Mouse (Mus musculus) liver, embryonic 13.5 days (tissue): ENCODE data around the gene S100a13. TPM values are rescaled to one million over a fixed set of nuclear protein-coding genes. Genes with fewer than 3 reads are reported as not detected.

Experiments
- ATAC-seq: fragments of 200-750 bp; cut with Nextera tagmentation; 2 replicates; pipeline ENCODE4 v1.8.0; 2017; ENCODE audit warnings: low read depth, mild to moderate bottlenecking, moderate number of reproducible peaks, moderate library complexity
- DNase-seq: peaks from one replicate; pipeline ENCODE4 v3.0.0; 2022
- H3K27ac ChIP-seq: fragments of 300-500 bp; sonication (generic); 2 replicates; pipeline ENCODE4 v1.5.1; 2015; ENCODE audit warnings: moderate library complexity, mild to moderate bottlenecking, inconsistent platforms
- H3K27me3 ChIP-seq: fragments of 300-500 bp; sonication (generic); 2 replicates; pipeline ENCODE4 v1.6.1; 2015; ENCODE audit warnings: mild to moderate bottlenecking, inconsistent platforms
- H3K36me3 ChIP-seq: fragments of 300-500 bp; sonication (generic); 2 replicates; pipeline ENCODE4 v1.6.1; 2015; ENCODE audit warnings: mild to moderate bottlenecking, inconsistent platforms
- H3K4me1 ChIP-seq: fragments of 300-500 bp; sonication (generic); replicated peaks from 2 replicates; pipeline ENCODE4 v1.6.1; 2015; ENCODE audit warnings: inconsistent platforms
- H3K4me2 ChIP-seq: fragments of 300-500 bp; sonication (generic); 2 replicates; pipeline ENCODE4 v1.6.1; 2015; ENCODE audit warnings: inconsistent platforms, mild to moderate bottlenecking, moderate library complexity
- H3K4me3 ChIP-seq: fragments of 300-500 bp; sonication (generic); replicated peaks from 2 replicates; pipeline ENCODE4 v1.5.1; 2015; ENCODE audit warnings: mild to moderate bottlenecking, inconsistent platforms
- H3K9ac ChIP-seq: fragments of 300-500 bp; sonication (generic); 2 replicates; pipeline ENCODE4 v1.6.1; 2015; ENCODE audit warnings: mild to moderate bottlenecking, inconsistent platforms
- H3K9me3 ChIP-seq: fragments of 300-500 bp; sonication (generic); replicated peaks from 2 replicates; pipeline ENCODE4 v1.6.1; 2016; ENCODE audit warnings: inconsistent platforms
- WGBS: fragments of 180-500 bp; shearing (Covaris S2); methylation state at CpG from one replicate; pipeline ENCODE4 v1.1.7; 2015; ENCODE audit not compliant: insufficient replicate concordance; 5-methylcytosine and 5-hydroxymethylcytosine counted together
- polyA plus RNA-seq: library from polyadenylated mRNA; unstranded; fragments of >200 nt; fragmentation: Nextera tagmentation; extraction: Ambion mirVana; gene quantifications from 2 replicates; pipeline ENCODE4 v1.2.1, GENCODE M21; 2015

S100a13 gene
- polyA plus RNA-seq, 1 experiment from 2014 or later = 20.6 TPM

GRCm38 (mm10) chr3:90486998-90487397 lies 27.2 kb upstream of the S100a13 start:
- Histone ChIP-seq H3K27ac (no peak overlapping the region), H3K4me3 (no peak overlapping the region), H3K4me1 (peaks cover 21% of the 10 kb centered on the region), H3K27me3 (no peaks in the 10 kb centered on the region), H3K9ac (no peak overlapping the region), H3K36me3 (peaks cover 73% of the 10 kb centered on the region), H3K9me3 (no peaks in the 10 kb centered on the region), H3K4me2 (no peak overlapping the region)
- DNase-seq = no peak
- no peak for ATAC-seq
- WGBS = 81% methylated on average over 5 of the region's 5 CpGs

GRCm38 (mm10) chr3:90488576-90488975 lies 25.7 kb upstream of the S100a13 start:
- 84% methylated on average over 6 of the region's 6 CpGs for WGBS
- ATAC-seq (no peak), DNase-seq (no peak)
- Histone ChIP-seq H3K27ac (no peak overlapping the region; the same call in 1 of the 2 replicates), H3K4me2 (no peak overlapping the region), H3K36me3 (peaks cover 57% of the 10 kb centered on the region), H3K9ac (no peak overlapping the region), H3K4me1 (peaks cover 21% of the 10 kb centered on the region), H3K9me3 (no peaks in the 10 kb centered on the region), H3K27me3 (no peaks in the 10 kb centered on the region), H3K4me3 (no peak overlapping the region)

DNA sequence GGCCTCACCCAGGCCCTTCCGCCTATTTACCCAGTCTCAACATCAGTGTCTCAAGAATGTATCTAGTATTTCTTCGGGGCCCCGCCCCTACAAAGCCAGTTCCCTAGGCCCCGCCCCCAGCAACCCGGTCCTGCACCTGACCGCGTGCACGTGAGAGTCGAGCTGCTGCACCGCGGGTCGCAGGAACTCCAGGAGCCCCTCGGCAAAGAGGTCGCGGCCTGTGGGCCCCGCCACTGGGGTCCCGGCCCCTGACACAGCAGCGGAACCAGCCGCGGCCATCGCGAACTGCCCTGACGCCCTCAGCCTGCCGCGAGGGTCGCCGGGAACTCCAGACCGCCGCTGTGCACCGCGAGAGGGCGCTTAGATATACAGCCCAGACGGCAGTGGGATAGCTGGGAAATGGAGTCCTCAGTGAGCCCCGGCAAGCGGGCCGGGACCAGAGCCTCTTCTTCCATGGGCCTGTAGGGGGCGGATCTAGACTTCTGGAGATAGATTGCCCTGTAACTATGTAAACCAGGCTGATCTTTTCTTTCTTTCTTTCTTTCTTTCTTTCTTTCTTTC lies 23.5 kb upstream of the S100a13 start, which contains the start of gene Snapin:
Snapin (minus strand) TSS at position 338 of the 561 bp plus-strand sequence.
- H3K27ac ChIP-seq = peak within 1 kb of the TSS; percentile 72
- peak within 1 kb of the TSS; percentile 84 for H3K4me3 ChIP-seq
- H3K27me3 ChIP-seq = no peaks in the 10 kb centered on the region
- no peaks in the 10 kb centered on the region for H3K9me3 ChIP-seq
- peak within 1 kb of the TSS; percentile 72 for H3K4me2 ChIP-seq
- H3K9ac ChIP-seq = peak within 1 kb of the TSS; percentile 83
- DNase-seq (peak; percentile 95), ATAC-seq (peak; percentile 99)
- peaks cover 52% of the 10 kb centered on the region for H3K36me3 ChIP-seq
- H3K4me1 ChIP-seq = peaks cover 21% of the 10 kb centered on the region
- WGBS = under 1% methylated on average over 37 of the region's 37 CpGs

DNA sequence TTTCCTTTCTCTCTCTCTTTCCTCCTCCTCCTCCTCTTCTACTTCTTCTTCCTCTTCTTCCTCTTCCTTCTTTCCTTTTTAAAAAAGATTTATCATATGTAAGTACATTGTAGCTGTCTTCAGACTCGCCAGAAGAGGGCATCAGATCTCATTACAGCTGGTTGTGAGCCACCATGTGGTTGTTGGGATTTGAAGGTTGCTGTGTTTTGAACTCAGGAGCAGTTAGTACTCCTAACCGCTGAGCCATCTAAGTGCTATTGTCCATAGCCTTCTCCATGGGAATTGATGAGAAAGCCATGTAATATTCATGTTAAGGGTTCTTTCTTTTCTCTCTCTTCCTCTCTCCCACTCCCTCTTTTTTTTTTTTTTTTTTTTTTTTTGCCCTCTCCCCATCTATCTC lies 22.9 kb upstream of the S100a13 start:
- peak; percentile 26 for DNase-seq
- Histone ChIP-seq H3K27ac (no peak overlapping the region), H3K9me3 (no peaks in the 10 kb centered on the region), H3K4me1 (peaks cover 21% of the 10 kb centered on the region), H3K27me3 (no peaks in the 10 kb centered on the region), H3K4me3 (0 out of 2 replicates have a peak overlapping the region, but pooled peaks have one; percentile 12), H3K36me3 (peaks cover 52% of the 10 kb centered on the region), H3K4me2 (peak overlapping the region; percentile 52), H3K9ac (no peak overlapping the region)
- 30% methylated on average over 2 of the region's 2 CpGs for WGBS
- no peak for ATAC-seq

DNA sequence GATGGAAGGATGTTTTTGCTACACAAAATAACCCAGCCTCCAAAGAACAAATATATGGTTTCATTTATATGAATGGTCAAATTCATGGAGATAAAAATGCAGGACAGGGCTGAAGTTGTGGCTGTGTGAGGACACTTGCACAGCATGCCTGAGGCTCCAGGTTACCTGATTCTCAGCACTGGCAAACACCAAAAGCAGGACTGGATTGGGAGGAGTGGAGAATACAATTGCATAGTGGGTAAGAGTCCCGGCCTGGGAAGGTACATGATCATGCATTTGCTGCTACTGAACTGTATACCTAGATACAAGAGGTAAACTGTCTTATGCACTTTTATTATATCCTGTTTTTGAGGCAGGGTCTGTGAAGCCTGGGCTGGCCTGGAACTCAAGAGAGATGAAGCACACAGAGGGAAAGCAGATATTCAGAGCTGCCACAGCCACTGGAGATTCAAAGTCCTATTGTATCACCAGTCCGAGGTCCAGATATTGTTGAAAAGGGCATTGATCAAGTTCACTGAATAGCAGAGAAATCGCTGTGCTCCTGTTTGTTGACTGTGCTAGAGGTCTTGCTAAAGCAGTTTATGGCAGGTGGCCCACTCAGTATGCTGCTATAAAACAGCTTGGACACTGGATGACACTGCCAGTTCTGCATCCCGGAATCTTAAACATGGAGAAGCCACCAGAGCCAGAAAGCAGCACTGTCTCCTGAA lies 20.2 kb upstream of the S100a13 start:
- no peak overlapping the region for H3K4me2 ChIP-seq
- H3K27ac ChIP-seq = peak overlapping the region; percentile 8; the same call in 1 of the 2 replicates
- DNase-seq = no peak
- peak overlapping the region; percentile 26; the same call in 1 of the 2 replicates for H3K9ac ChIP-seq
- peaks cover 55% of the 10 kb centered on the region for H3K36me3 ChIP-seq
- no peak overlapping the region for H3K4me3 ChIP-seq
- WGBS = 53% methylated on average over 4 of the region's 4 CpGs
- no peaks in the 10 kb centered on the region for H3K27me3 ChIP-seq
- ATAC-seq = no peak
- H3K4me1 ChIP-seq = peaks cover 20% of the 10 kb centered on the region
- no peaks in the 10 kb centered on the region for H3K9me3 ChIP-seq

GRCm38 (mm10) chr3:90495850-90496525 lies 18.2 kb upstream of the S100a13 start:
- H3K27ac ChIP-seq = no peak overlapping the region
- no peaks in the 10 kb centered on the region for H3K9me3 ChIP-seq
- H3K4me2 ChIP-seq = no peak overlapping the region
- H3K27me3 ChIP-seq = no peaks in the 10 kb centered on the region
- no peak overlapping the region for H3K9ac ChIP-seq
- no peak overlapping the region for H3K4me3 ChIP-seq
- 92% methylated on average over 7 of the region's 7 CpGs for WGBS
- DNase-seq = no peak
- peaks cover 5% of the 10 kb centered on the region; the same call in 1 of the 2 replicates for H3K4me1 ChIP-seq
- peaks cover 66% of the 10 kb centered on the region for H3K36me3 ChIP-seq
- no peak for ATAC-seq

DNA sequence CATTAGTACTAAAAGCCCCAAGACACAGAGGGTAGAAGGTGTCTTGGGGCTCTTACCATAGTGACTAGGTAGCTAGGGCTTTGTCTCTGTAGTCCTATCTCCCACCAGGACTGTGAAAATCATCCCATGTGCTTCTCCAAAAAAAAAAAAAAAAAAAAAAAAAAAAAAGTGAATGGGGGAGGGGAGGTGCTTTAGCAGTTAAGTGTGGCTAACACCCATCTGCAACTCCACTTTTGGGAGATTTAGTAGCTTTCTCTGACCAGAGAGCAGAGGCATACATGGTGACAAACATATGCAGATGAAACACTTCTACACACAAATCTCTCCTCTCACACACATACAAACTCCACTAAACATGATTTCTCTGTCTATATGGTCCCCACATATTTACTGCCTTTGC lies 16.6 kb upstream of the S100a13 start:
- no peak overlapping the region for H3K9ac ChIP-seq
- no peaks in the 10 kb centered on the region for H3K4me1 ChIP-seq
- H3K36me3 ChIP-seq = peaks cover 82% of the 10 kb centered on the region
- no peaks in the 10 kb centered on the region for H3K9me3 ChIP-seq
- DNase-seq = no peak
- no peak overlapping the region for H3K27ac ChIP-seq
- no peaks in the 10 kb centered on the region for H3K27me3 ChIP-seq
- H3K4me2 ChIP-seq = no peak overlapping the region
- no peak overlapping the region for H3K4me3 ChIP-seq
- no peak for ATAC-seq

- Histone ChIP-seq H3K4me1 (peaks cover 16% of the 10 kb centered on the region), H3K4me3 (no peak overlapping the region), H3K27me3 (no peaks in the 10 kb centered on the region), H3K9me3 (no peaks in the 10 kb centered on the region), H3K9ac (no peak overlapping the region), H3K36me3 (peaks cover 88% of the 10 kb centered on the region), H3K4me2 (no peak overlapping the region), H3K27ac (no peak overlapping the region)
- DNase-seq (no peak), ATAC-seq (no peak)
- WGBS = 82% methylated on average over 4 of the region's 4 CpGs
These were observed 10.8 kb upstream of the S100a13 start for GRCm38 (mm10) chr3:90503444-90503843.

DNA sequence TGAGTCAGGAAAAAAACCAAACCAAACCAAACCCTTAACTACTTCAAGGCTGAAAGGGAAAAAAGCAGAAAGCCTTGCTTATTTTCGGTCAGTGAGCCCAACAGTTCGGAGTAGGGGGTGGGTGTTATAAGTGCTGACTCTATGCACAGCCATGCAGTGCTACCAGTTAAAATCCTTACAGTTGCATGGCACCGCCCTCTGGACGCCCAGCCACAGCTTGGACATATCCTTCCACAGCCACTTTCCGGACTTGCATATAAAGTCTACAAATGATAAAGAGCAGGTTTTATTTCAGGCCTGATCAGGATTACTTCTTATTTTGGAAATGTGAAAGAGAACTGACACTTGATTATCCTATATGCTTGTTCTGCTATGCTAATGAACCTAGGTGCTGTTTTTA lies 9.0 kb upstream of the S100a13 start:
- ATAC-seq = no peak
- peaks cover 20% of the 10 kb centered on the region for H3K4me1 ChIP-seq
- no peaks in the 10 kb centered on the region for H3K27me3 ChIP-seq
- H3K4me2 ChIP-seq = no peak overlapping the region
- 89% methylated on average over 5 of the region's 5 CpGs for WGBS
- H3K9me3 ChIP-seq = no peaks in the 10 kb centered on the region
- peaks cover 71% of the 10 kb centered on the region for H3K36me3 ChIP-seq
- no peak overlapping the region for H3K9ac ChIP-seq
- H3K27ac ChIP-seq = no peak overlapping the region
- no peak overlapping the region for H3K4me3 ChIP-seq
- no peak for DNase-seq

DNA sequence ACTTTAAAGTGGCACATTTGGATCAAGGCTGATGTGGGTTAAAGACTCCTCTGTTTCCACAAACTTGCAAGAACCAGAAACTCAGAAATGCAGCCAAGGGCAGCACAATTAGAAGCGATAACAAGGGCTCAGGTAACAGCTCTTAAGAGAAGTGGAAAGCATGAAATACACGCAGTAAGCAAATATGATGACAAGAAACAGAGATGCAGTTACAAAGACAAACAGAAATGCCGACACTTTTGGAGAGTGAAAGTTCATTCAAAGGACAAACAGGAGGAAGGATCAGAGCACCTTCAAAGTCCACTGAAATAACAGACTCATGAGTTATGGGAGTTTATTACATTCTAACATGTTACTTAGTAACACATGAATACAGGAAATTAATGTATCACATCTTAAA lies 7.9 kb upstream of the S100a13 start:
- no peak for DNase-seq

GRCm38 (mm10) chr3:90508287-90508949 lies 5.8 kb upstream of the S100a13 start:
- H3K27ac ChIP-seq = peak overlapping the region; percentile 93
- WGBS = 2% methylated on average over 20 of the region's 20 CpGs
- H3K36me3 ChIP-seq = peaks cover 42% of the 10 kb centered on the region
- peaks cover 4% of the 10 kb centered on the region; the same call in 1 of the 2 replicates for H3K27me3 ChIP-seq
- H3K4me3 ChIP-seq = peak overlapping the region; percentile 93
- H3K4me1 ChIP-seq = peaks cover 25% of the 10 kb centered on the region
- ATAC-seq (no peak), DNase-seq (no peak)
- H3K9me3 ChIP-seq = no peaks in the 10 kb centered on the region
- peak overlapping the region; percentile 97 for H3K9ac ChIP-seq
- H3K4me2 ChIP-seq = peak overlapping the region; percentile 91

More for the DNA sequence above, 7.9 kb upstream of the S100a13 start:
- 88% methylated on average over 3 of the region's 3 CpGs for whole genome bisulfite sequencing
- Histone ChIP-seq H3K4me3 (no peak overlapping the region), H3K36me3 (peaks cover 63% of the 10 kb centered on the region), H3K27ac (no peak overlapping the region), H3K9ac (no peak overlapping the region), H3K9me3 (no peaks in the 10 kb centered on the region), H3K4me1 (peaks cover 20% of the 10 kb centered on the region), H3K4me2 (no peak overlapping the region), H3K27me3 (no peaks in the 10 kb centered on the region)
- ATAC-seq = no peak
